Mouse (Mus musculus) heart, adult 2 months (tissue): ENCODE measurements around the gene Itgad. TPM values are rescaled to one million over a fixed set of nuclear protein-coding genes. Genes with fewer than 3 reads are reported as not detected.

Experiments
- DNase-seq, 2 experiments: peaks; one replicate each; pipeline ENCODE4 v3.0.0; 2021
- H3K27ac ChIP-seq: fragments of 200-600 bp; 2 replicates; pipeline ENCODE4 v1.8.1; 2022
- H3K27me3 ChIP-seq: fragments of 200-500 bp; 2 replicates; pipeline ENCODE4 v1.6.1; 2012; ENCODE audit warnings: mild to moderate bottlenecking, low read length, inconsistent platforms, mixed read lengths; ENCODE audit not compliant: control insufficient read depth, insufficient read depth
- H3K36me3 ChIP-seq: fragments of 200-500 bp; 2 replicates; pipeline ENCODE4 v1.6.1; 2012; ENCODE audit warnings: low read length, inconsistent platforms; ENCODE audit not compliant: control insufficient read depth, insufficient read depth
- H3K4me1 ChIP-seq: fragments of 200-500 bp; 2 replicates; pipeline ENCODE4 v1.6.1; 2011; ENCODE audit warnings: low read length; ENCODE audit not compliant: control insufficient read depth, insufficient read depth
- H3K4me3 ChIP-seq: fragments of 200-600 bp; 2 replicates; pipeline ENCODE4 v1.8.1; 2022
- H3K79me2 ChIP-seq: fragments of 200-500 bp; replicated peaks from 2 replicates; pipeline ENCODE4 v1.6.1; 2012; ENCODE audit warnings: mild to moderate bottlenecking, inconsistent platforms, low read length, moderate library complexity, mixed read lengths; ENCODE audit not compliant: control insufficient read depth, insufficient read depth
- H3K9ac ChIP-seq: fragments of 200-500 bp; 2 replicates; pipeline ENCODE4 v1.6.1; 2012; ENCODE audit warnings: low read depth, mild to moderate bottlenecking, control low read depth, inconsistent platforms, low read length, mixed read lengths
- CTCF ChIP-seq: fragments of 200-600 bp; IDR thresholded peaks from 2 replicates; pipeline ENCODE4 v1.8.1; 2022; ENCODE audit warnings: antibody characterized with exemption, mild to moderate bottlenecking, moderate library complexity
- EP300 ChIP-seq: fragments of 200-500 bp; IDR thresholded peaks from 2 replicates; pipeline ENCODE4 v1.6.1; 2011; ENCODE audit warnings: low read depth, low read length, control low read depth; ENCODE audit not compliant: insufficient read depth
- POLR2A ChIP-seq: fragments of 200-500 bp; IDR thresholded peaks from 2 replicates; pipeline ENCODE4 v1.6.1; 2011; ENCODE audit warnings: mild to moderate bottlenecking, low read depth, low read length, control low read depth; ENCODE audit not compliant: insufficient read depth
- WGBS: fragments of 180-500 bp; shearing (Covaris S2); methylation state at CpG from one replicate; pipeline ENCODE4 v1.1.7; 2018; 5-methylcytosine and 5-hydroxymethylcytosine counted together
- intact Hi-C: fragments of 180-260 bp; cut with DNase I; formaldehyde crosslinking; loops from one replicate; pipeline ENCODE4 v1.15.1; 2025
- polyA plus RNA-seq: library from polyadenylated mRNA; depleted of rRNA; stranded (reverse); fragments of >200 nt; gene quantifications from 2 replicates; pipeline ENCODE4 v1.2.3, GENCODE M21; 2012
- total RNA-seq, 2 experiments: library from RNA; stranded (reverse); gene quantifications; 2 replicates each; pipeline ENCODE4 v1.2.3; 2021

Itgad gene
- total and polyA plus RNA-seq, 3 experiments = 0.21 to 0.39 TPM; not detected in 1

DNA sequence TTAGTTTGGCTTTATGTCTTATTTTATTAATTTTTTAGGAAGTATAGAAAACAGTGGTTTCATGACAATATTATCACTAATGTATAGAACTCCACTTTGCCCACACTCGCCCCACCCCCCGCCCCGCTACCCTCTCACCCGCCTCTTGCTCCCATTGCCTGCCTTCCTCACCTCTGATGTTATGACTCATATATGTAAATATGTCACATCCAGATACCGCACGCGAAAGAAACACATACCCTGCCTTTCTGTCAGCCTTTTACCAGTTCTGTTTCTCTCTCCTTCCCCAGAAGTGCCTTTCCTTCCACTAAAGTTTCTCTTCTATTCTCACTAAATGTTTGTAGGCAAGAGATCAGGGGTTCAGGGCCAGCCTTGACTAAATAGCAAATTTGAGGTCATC, 12.2 kb downstream of the Itgad start:
- Histone ChIP-seq H3K79me2 (no peaks in the 10 kb centered on the region), H3K4me3 (no peak overlapping the region), H3K4me1 (no peaks in the 10 kb centered on the region), H3K27me3 (no peaks in the 10 kb centered on the region), H3K9ac (no peak overlapping the region), H3K27ac (no peak overlapping the region), H3K36me3 (no peaks in the 10 kb centered on the region)
- 82% methylated on average over 7 of the region's 7 CpGs for WGBS
- TF ChIP-seq CTCF = no peak
- no peak for TF ChIP-seq POLR2A
- no peak for TF ChIP-seq EP300
- no peak for DNase-seq
- intact Hi-C loops = no loop called here

- WGBS = 76% methylated on average over 3 of the region's 3 CpGs
- H3K9ac ChIP-seq = no peak overlapping the region
Measured at GRCm38 (mm10) chr7:128169996-128170395, 15.8 kb downstream of the Itgad start.

DNA sequence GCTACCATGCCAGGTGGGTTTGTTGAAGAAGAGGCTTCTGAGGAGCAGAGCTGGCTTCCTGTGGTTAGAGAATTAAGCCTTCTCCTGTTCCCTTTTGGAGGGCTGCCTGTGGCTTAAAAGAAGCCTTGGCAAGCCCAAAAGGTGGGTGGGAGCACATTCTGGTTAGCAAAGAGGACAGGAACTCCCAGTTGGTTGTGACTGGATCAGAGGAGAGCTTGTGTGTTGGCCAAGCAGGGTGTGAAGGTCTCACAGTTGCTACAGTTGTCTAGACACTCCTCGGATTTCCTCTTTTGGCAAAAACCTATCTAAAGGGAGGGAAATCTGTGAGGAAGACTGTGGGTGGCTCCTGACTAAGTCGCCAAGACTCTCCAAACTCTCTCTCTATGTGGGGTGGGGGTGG, 24.2 kb downstream of the Itgad start:
- intact Hi-C loops = no loop called here
- H3K27ac ChIP-seq = no peak overlapping the region
- no peak overlapping the region for H3K4me3 ChIP-seq
- H3K36me3 ChIP-seq = no peaks in the 10 kb centered on the region
- WGBS = 35% methylated on average over 2 of the region's 2 CpGs
- H3K9ac ChIP-seq = no peak overlapping the region
- TF ChIP-seq EP300 (no peak), POLR2A (no peak), CTCF (no peak)
- no peaks in the 10 kb centered on the region for H3K27me3 ChIP-seq
- DNase-seq = no peak
- H3K4me1 ChIP-seq = no peaks in the 10 kb centered on the region; the same call in 1 of the 2 replicates
- H3K79me2 ChIP-seq = no peaks in the 10 kb centered on the region

More at GRCm38 (mm10) chr7:128169996-128170395, 15.8 kb downstream of the Itgad start:
- TF ChIP-seq CTCF (no peak), EP300 (no peak), POLR2A (no peak)
- Histone ChIP-seq H3K36me3 (no peaks in the 10 kb centered on the region), H3K79me2 (no peaks in the 10 kb centered on the region), H3K27ac (no peak overlapping the region), H3K27me3 (no peaks in the 10 kb centered on the region), H3K4me1 (no peaks in the 10 kb centered on the region), H3K4me3 (no peak overlapping the region)
- DNase-seq = no peak
- intact Hi-C loops = no loop called here

- H3K27me3 ChIP-seq = no peaks in the 10 kb centered on the region
- DNase-seq = no peak
- no peak overlapping the region for H3K4me3 ChIP-seq
- H3K9ac ChIP-seq = no peak overlapping the region
- H3K27ac ChIP-seq = no peak overlapping the region
- no peaks in the 10 kb centered on the region for H3K79me2 ChIP-seq
- intact Hi-C loops = no loop called here
- H3K4me1 ChIP-seq = no peaks in the 10 kb centered on the region; the same call in 1 of the 2 replicates
- 68% methylated on average over 7 of the region's 7 CpGs for WGBS
- H3K36me3 ChIP-seq = no peaks in the 10 kb centered on the region
- no peak for TF ChIP-seq CTCF
- TF ChIP-seq EP300 = no peak
- no peak for TF ChIP-seq POLR2A
Measured at GRCm38 (mm10) chr7:128180126-128180525, 25.9 kb downstream of the Itgad start.

DNA sequence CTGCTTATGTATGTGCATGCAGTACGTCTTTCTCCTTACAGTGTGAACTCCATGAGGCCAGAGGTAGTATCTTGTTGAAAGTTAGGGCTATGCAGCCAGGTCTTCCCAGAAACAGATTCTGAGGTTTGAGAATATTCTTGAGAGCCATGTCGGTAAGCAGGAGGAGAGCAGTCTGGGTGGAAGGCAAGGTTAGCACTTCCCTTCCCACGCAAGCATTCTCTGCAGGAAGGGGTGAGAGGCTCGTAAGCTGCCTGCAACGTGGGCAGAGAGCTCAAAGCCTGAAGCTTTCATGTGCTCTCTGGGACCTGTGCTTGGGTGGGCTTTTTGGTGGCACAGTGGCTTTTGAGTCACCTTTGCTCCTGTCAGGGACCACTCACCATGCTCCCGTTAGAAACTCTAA, 26.4 kb downstream of the Itgad start:
- no peaks in the 10 kb centered on the region for H3K36me3 ChIP-seq
- DNase-seq = no peak
- intact Hi-C loops = no loop called here
- H3K9ac ChIP-seq = no peak overlapping the region
- no peaks in the 10 kb centered on the region; the same call in 1 of the 2 replicates for H3K4me1 ChIP-seq
- 62% methylated on average over 6 of the region's 6 CpGs for WGBS
- H3K79me2 ChIP-seq = no peaks in the 10 kb centered on the region
- no peak for TF ChIP-seq POLR2A
- no peak for TF ChIP-seq EP300
- TF ChIP-seq CTCF = no peak
- H3K4me3 ChIP-seq = no peak overlapping the region
- no peaks in the 10 kb centered on the region for H3K27me3 ChIP-seq
- no peak overlapping the region for H3K27ac ChIP-seq

DNA sequence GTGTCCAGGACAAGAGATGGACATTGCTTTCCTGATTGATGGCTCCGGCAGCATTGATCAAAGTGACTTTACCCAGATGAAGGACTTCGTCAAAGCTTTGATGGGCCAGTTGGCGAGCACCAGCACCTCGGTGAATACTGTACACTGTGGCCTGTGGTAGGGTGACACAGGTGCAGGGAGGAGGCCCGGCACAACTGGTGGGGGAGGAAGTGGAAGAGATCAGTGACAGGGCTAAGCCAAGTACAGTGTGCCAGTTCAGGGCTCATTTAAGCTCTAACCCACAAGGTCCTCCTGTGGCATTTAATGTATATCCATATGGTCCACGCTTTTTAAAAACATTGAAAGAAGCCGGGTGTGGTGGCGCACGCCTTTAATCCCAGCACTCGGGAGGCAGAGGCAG, 27.5 kb downstream of the Itgad start:
- no peaks in the 10 kb centered on the region for H3K27me3 ChIP-seq
- intact Hi-C loops = no loop called here
- no peaks in the 10 kb centered on the region; the same call in 1 of the 2 replicates for H3K4me1 ChIP-seq
- H3K79me2 ChIP-seq = no peaks in the 10 kb centered on the region
- no peak overlapping the region for H3K27ac ChIP-seq
- TF ChIP-seq EP300 (no peak), CTCF (no peak), POLR2A (no peak)
- no peak for DNase-seq
- H3K36me3 ChIP-seq = no peaks in the 10 kb centered on the region
- no peak overlapping the region for H3K4me3 ChIP-seq
- H3K9ac ChIP-seq = no peak overlapping the region
- 88% methylated on average over 10 of the region's 10 CpGs for WGBS
